Mouse (Mus musculus): Measurements from ENCODE around the gene Cntrob.

Cntrob gene

GRCm38 (mm10) chr11:69302817-69303216, 20.8 kb downstream of the Cntrob start:
- DNase-seq (ENCODE audit: low read depth, low spot score), result no peak

GRCm38 (mm10) chr11:69298231-69298630, 25.3 kb downstream of the Cntrob start:
- DNase-seq (ENCODE audit: low read depth, low spot score), result peak; percentile 51

- no peak for DNase-seq (ENCODE audit: low read depth, low spot score)
These were observed 25.8 kb downstream of the Cntrob start for GRCm38 (mm10) chr11:69297799-69298198.

- no peak for DNase-seq (ENCODE audit: low read depth, low spot score)
These were observed 28.3 kb downstream of the Cntrob start for GRCm38 (mm10) chr11:69295286-69295685.

GRCm38 (mm10) chr11:69291111-69291510, 32.5 kb downstream of the Cntrob start:
- no peak for DNase-seq (ENCODE audit: low read depth, low spot score)

- no peak for DNase-seq (ENCODE audit: low read depth, low spot score)
These were observed 46.3 kb downstream of the Cntrob start for GRCm38 (mm10) chr11:69277267-69277666.

- no peak for DNase-seq (ENCODE audit: low read depth, low spot score)
These were observed 47.5 kb downstream of the Cntrob start for GRCm38 (mm10) chr11:69276081-69276480.

GRCm38 (mm10) chr11:69275650-69276049, 47.9 kb downstream of the Cntrob start:
- DNase-seq (ENCODE audit: low read depth, low spot score), result no peak

- peak; percentile 81 for DNase-seq (ENCODE audit: low read depth, low spot score)
These were observed 51.3 kb downstream of the Cntrob start for GRCm38 (mm10) chr11:69272122-69272740.

- peak; percentile 70 for DNase-seq (ENCODE audit: low read depth, low spot score)
These were observed 54.0 kb downstream of the Cntrob start for GRCm38 (mm10) chr11:69269575-69269974.

- DNase-seq (ENCODE audit: low read depth, low spot score), result no peak
These were observed 55.5 kb downstream of the Cntrob start for GRCm38 (mm10) chr11:69268100-69268499.

GRCm38 (mm10) chr11:69267341-69267740, 56.2 kb downstream of the Cntrob start:
- peak; percentile 80 for DNase-seq (ENCODE audit: low read depth, low spot score)

- DNase-seq (ENCODE audit: low read depth, low spot score), result peak; percentile 51
These were observed 57.3 kb downstream of the Cntrob start for GRCm38 (mm10) chr11:69266253-69266652.

- peak; percentile 45 for DNase-seq (ENCODE audit: low read depth, low spot score)
These were observed 58.2 kb downstream of the Cntrob start for GRCm38 (mm10) chr11:69265410-69265809.

GRCm38 (mm10) chr11:69264276-69264675, 59.3 kb downstream of the Cntrob start:
- DNase-seq (ENCODE audit: low read depth, low spot score), result no peak

- DNase-seq (ENCODE audit: low read depth, low spot score), result no peak
These were observed 63.5 kb downstream of the Cntrob start for GRCm38 (mm10) chr11:69260111-69260510.

GRCm38 (mm10) chr11:69258287-69258686, 65.3 kb downstream of the Cntrob start:
- peak; percentile 89 for DNase-seq (ENCODE audit: low read depth, low spot score)

GRCm38 (mm10) chr11:69257807-69258206, 65.8 kb downstream of the Cntrob start:
- DNase-seq (ENCODE audit: low read depth, low spot score), result peak; percentile 60

- DNase-seq (ENCODE audit: low read depth, low spot score), result no peak
These were observed 66.5 kb downstream of the Cntrob start for GRCm38 (mm10) chr11:69257072-69257471.

- no peak for DNase-seq (ENCODE audit: low read depth, low spot score)
These were observed 68.8 kb downstream of the Cntrob start for GRCm38 (mm10) chr11:69254808-69255207.

- no peak for DNase-seq (ENCODE audit: low read depth, low spot score)
These were observed 70.4 kb downstream of the Cntrob start for GRCm38 (mm10) chr11:69253131-69253530.

GRCm38 (mm10) chr11:69251953-69252352, 71.6 kb downstream of the Cntrob start:
- no peak for DNase-seq (ENCODE audit: low read depth, low spot score)

- peak; percentile 88 for DNase-seq (ENCODE audit: low read depth, low spot score)
These were observed 72.3 kb downstream of the Cntrob start for GRCm38 (mm10) chr11:69251135-69251842.

All from ZHBTc4 (cell line).